Mouse (Mus musculus): Measurements from ENCODE around the gene Cryzl1. TPM values are rescaled to one million over a fixed set of nuclear protein-coding genes. Genes with fewer than 3 reads are reported as not detected.

Gene Cryzl1
- polyA plus RNA-seq, 1 experiment: 27.6 TPM

DNA sequence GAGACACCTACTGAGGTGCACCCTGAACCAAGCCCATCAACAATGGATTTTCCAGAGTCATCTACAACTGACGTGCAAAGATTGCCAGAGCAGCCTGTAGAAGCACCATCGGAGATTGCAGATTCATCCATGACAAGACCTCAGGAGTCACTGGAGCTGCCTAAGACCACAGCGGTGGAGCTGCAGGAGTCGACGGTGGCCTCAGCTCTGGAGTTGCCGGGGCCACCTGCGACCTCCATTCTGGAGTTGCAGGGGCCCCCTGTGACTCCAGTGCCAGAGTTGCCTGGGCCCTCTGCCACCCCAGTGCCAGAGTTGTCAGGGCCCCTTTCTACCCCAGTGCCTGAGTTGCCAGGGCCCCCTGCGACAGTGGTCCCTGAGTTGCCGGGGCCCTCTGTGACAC is 73.5 kb downstream of the Cryzl1 start:
- TF ChIP-seq MYOD1 (IDR thresholded peaks at IDR 0.05; ENCODE audit: control insufficient read depth in 1 of 3, insufficient read length in 2 of 3, low read depth in 2 of 3): no peak
- no peak for TF ChIP-seq MYOG (IDR thresholded peaks at IDR 0.05; ENCODE audit: control insufficient read depth in 1 of 3, insufficient read depth in 1 of 3, insufficient read length in 2 of 3, low read depth in 2 of 3)
- no peak for TF ChIP-seq E2F4 (IDR thresholded peaks at IDR 0.05; ENCODE audit: insufficient read depth)
- no peak for TF ChIP-seq REST (IDR thresholded peaks at IDR 0.05; ENCODE audit: insufficient read depth, insufficient read length)
- no peak for TF ChIP-seq SRF (IDR thresholded peaks at IDR 0.05; ENCODE audit: control insufficient read depth, insufficient read length, low read depth)
- TF ChIP-seq USF1 (IDR thresholded peaks at IDR 0.05; ENCODE audit: low read depth): no peak
- no peak for TF ChIP-seq POLR2AphosphoS2 (IDR thresholded peaks at IDR 0.05; ENCODE audit: insufficient read length, low read depth)
- TF ChIP-seq MAX (IDR thresholded peaks at IDR 0.05; ENCODE audit: low read depth): no peak
- no peak for TF ChIP-seq CEBPB (IDR thresholded peaks at IDR 0.05; ENCODE audit: insufficient read depth, poor library complexity, severe bottlenecking)
- TF ChIP-seq POLR2A (IDR thresholded peaks at IDR 0.05; ENCODE audit: insufficient read length, low read depth): no peak
- TF ChIP-seq TCF3 (IDR thresholded peaks at IDR 0.05; ENCODE audit: insufficient read length, low read depth): no peak
- no peak for TF ChIP-seq TCF12 (IDR thresholded peaks at IDR 0.05; ENCODE audit: insufficient read depth, poor library complexity, severe bottlenecking)
- Histone ChIP-seq H3K4me3 (no peak overlapping the region), H3K79me2 (ENCODE audit: control insufficient read depth, insufficient read depth) (peaks cover 98% of the 10 kb centered on the region), H3K4me2 (ENCODE audit: low read depth) (no peak overlapping the region), H3ac (ENCODE audit: control insufficient read depth, insufficient read length) (no peak overlapping the region), H3K36me3 (ENCODE audit: control insufficient read depth, insufficient read depth) (peaks cover 72% of the 10 kb centered on the region), H3K27me3 (ENCODE audit: control insufficient read depth, insufficient read depth, insufficient read length) (no peaks in the 10 kb centered on the region)

DNA sequence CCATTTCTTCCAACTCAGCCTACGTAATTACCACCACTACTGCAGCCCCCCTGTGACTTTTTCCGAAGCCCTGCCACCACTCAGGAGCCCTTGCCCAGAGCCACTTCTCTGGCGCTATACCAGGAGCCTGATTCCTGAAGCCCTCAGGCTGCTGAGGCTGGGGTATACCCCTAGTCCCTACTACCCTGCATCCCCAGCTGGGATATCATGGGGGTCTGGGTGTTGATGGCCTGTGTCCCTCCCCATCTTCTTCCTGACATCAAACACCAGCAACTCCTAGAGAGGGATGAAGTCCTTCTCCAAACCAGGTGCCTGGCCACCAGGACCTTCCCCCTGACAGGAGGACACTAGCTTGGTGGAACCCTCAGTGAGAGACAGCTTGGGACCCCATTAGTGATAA is 76.6 kb downstream of the Cryzl1 start:
- no peaks in the 10 kb centered on the region for H3K27me3 ChIP-seq (ENCODE audit: control insufficient read depth, insufficient read depth, insufficient read length)
- peaks cover 92% of the 10 kb centered on the region for H3K79me2 ChIP-seq (ENCODE audit: control insufficient read depth, insufficient read depth)
- no peak overlapping the region for H3ac ChIP-seq (ENCODE audit: control insufficient read depth, insufficient read length)
- peaks cover 43% of the 10 kb centered on the region for H3K36me3 ChIP-seq (ENCODE audit: control insufficient read depth, insufficient read depth)
- H3K4me2 ChIP-seq (ENCODE audit: low read depth): no peak overlapping the region
- H3K4me3 ChIP-seq: no peak overlapping the region
- TF ChIP-seq POLR2A (IDR thresholded peaks at IDR 0.05; ENCODE audit: insufficient read length, low read depth) (no peak), POLR2AphosphoS2 (IDR thresholded peaks at IDR 0.05; ENCODE audit: insufficient read length, low read depth) (no peak), MAX (IDR thresholded peaks at IDR 0.05; ENCODE audit: low read depth) (no peak), TCF3 (IDR thresholded peaks at IDR 0.05; ENCODE audit: insufficient read length, low read depth) (no peak), MYOD1 (IDR thresholded peaks at IDR 0.05; ENCODE audit: control insufficient read depth in 1 of 3, insufficient read length in 2 of 3, low read depth in 2 of 3) (no peak), USF1 (IDR thresholded peaks at IDR 0.05; ENCODE audit: low read depth) (no peak)

DNA sequence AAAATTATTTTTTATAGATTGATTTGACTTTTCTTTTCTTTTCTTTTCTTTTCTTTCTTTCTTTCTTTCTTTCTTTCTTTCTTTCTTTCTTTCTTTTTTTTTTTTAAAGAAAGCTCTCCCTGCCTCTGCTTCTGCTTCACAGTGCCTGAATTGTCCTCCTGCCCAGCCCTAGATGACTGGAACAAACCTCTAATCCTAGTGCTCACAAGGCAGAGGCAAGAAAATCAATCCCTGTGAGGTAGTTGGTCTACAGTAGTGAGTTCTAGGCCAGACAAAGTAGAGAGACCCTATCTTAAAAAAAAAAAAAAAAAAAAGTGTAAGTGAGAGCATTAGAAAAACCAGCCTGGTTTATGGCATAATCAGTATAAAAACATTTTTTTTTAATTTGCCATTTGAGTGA is 79.0 kb downstream of the Cryzl1 start:
- H3K4me2 ChIP-seq (ENCODE audit: low read depth): peak overlapping the region; percentile 86
- peaks cover 22% of the 10 kb centered on the region for H3K36me3 ChIP-seq (ENCODE audit: control insufficient read depth, insufficient read depth)
- H3K27me3 ChIP-seq (ENCODE audit: control insufficient read depth, insufficient read depth, insufficient read length): no peaks in the 10 kb centered on the region
- H3ac ChIP-seq (ENCODE audit: control insufficient read depth, insufficient read length): no peak overlapping the region
- peaks cover 86% of the 10 kb centered on the region for H3K79me2 ChIP-seq (ENCODE audit: control insufficient read depth, insufficient read depth)
- peak overlapping the region; percentile 95 for H3K4me3 ChIP-seq
- TF ChIP-seq REST (IDR thresholded peaks at IDR 0.05; ENCODE audit: insufficient read depth, insufficient read length) (no peak), MYOG (IDR thresholded peaks at IDR 0.05; ENCODE audit: control insufficient read depth in 1 of 3, insufficient read depth in 1 of 3, insufficient read length in 2 of 3, low read depth in 2 of 3) (no peak), POLR2A (IDR thresholded peaks at IDR 0.05; ENCODE audit: insufficient read length, low read depth) (no peak), MAX (IDR thresholded peaks at IDR 0.05; ENCODE audit: low read depth) (no peak), POLR2AphosphoS2 (IDR thresholded peaks at IDR 0.05; ENCODE audit: insufficient read length, low read depth) (no peak), USF1 (IDR thresholded peaks at IDR 0.05; ENCODE audit: low read depth) (no peak), TCF12 (IDR thresholded peaks at IDR 0.05; ENCODE audit: insufficient read depth, poor library complexity, severe bottlenecking) (no peak), SRF (IDR thresholded peaks at IDR 0.05; ENCODE audit: control insufficient read depth, insufficient read length, low read depth) (no peak), MYOD1 (IDR thresholded peaks at IDR 0.05; ENCODE audit: control insufficient read depth in 1 of 3, insufficient read length in 2 of 3, low read depth in 2 of 3) (no peak), E2F4 (IDR thresholded peaks at IDR 0.05; ENCODE audit: insufficient read depth) (no peak), TCF3 (IDR thresholded peaks at IDR 0.05; ENCODE audit: insufficient read length, low read depth) (no peak), CEBPB (IDR thresholded peaks at IDR 0.05; ENCODE audit: insufficient read depth, poor library complexity, severe bottlenecking) (no peak)

GRCm38 (mm10) chr16:91649246-91649645 is 79.5 kb downstream of the Cryzl1 start:
- H3K27me3 ChIP-seq (ENCODE audit: control insufficient read depth, insufficient read depth, insufficient read length): no peaks in the 10 kb centered on the region
- H3K36me3 ChIP-seq (ENCODE audit: control insufficient read depth, insufficient read depth): peaks cover 19% of the 10 kb centered on the region
- peak overlapping the region; percentile 86 for H3K4me2 ChIP-seq (ENCODE audit: low read depth)
- TF ChIP-seq POLR2AphosphoS2 (IDR thresholded peaks at IDR 0.05; ENCODE audit: insufficient read length, low read depth) (no peak), SRF (IDR thresholded peaks at IDR 0.05; ENCODE audit: control insufficient read depth, insufficient read length, low read depth) (no peak), TCF3 (IDR thresholded peaks at IDR 0.05; ENCODE audit: insufficient read length, low read depth) (no peak), POLR2A (IDR thresholded peaks at IDR 0.05; ENCODE audit: insufficient read length, low read depth) (no peak), MYOG (IDR thresholded peaks at IDR 0.05; ENCODE audit: control insufficient read depth in 1 of 3, insufficient read depth in 1 of 3, insufficient read length in 2 of 3, low read depth in 2 of 3) (no peak), MYOD1 (IDR thresholded peaks at IDR 0.05; ENCODE audit: control insufficient read depth in 1 of 3, insufficient read length in 2 of 3, low read depth in 2 of 3) (no peak), REST (IDR thresholded peaks at IDR 0.05; ENCODE audit: insufficient read depth, insufficient read length) (no peak), TCF12 (IDR thresholded peaks at IDR 0.05; ENCODE audit: insufficient read depth, poor library complexity, severe bottlenecking) (no peak), MAX (IDR thresholded peaks at IDR 0.05; ENCODE audit: low read depth) (no peak), E2F4 (IDR thresholded peaks at IDR 0.05; ENCODE audit: insufficient read depth) (no peak), USF1 (IDR thresholded peaks at IDR 0.05; ENCODE audit: low read depth) (no peak), CEBPB (IDR thresholded peaks at IDR 0.05; ENCODE audit: insufficient read depth, poor library complexity, severe bottlenecking) (no peak)
- H3ac ChIP-seq (ENCODE audit: control insufficient read depth, insufficient read length): no peak overlapping the region
- peaks cover 86% of the 10 kb centered on the region for H3K79me2 ChIP-seq (ENCODE audit: control insufficient read depth, insufficient read depth)
- H3K4me3 ChIP-seq: peak overlapping the region; percentile 95

DNA sequence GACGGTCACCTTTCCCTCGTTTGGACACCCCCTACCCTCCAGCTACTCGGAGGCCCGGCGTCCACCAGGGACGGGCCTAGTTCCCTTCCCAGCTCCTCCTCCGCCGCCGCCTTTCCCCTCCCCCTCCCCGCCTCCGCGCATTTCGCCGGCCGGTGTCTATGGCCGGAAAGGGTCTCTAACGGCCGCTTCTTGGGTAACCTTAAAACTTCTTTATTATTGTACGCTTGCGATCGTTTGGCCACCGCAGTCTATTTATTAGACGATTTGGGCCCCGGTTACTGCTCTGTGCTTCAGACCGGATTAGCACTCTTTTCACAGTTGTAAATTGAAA is 80.6 kb downstream of the Cryzl1 start:
- Histone ChIP-seq H3K79me2 (ENCODE audit: control insufficient read depth, insufficient read depth) (peaks cover 84% of the 10 kb centered on the region), H3K36me3 (ENCODE audit: control insufficient read depth, insufficient read depth) (peaks cover 14% of the 10 kb centered on the region), H3K27me3 (ENCODE audit: control insufficient read depth, insufficient read depth, insufficient read length) (no peaks in the 10 kb centered on the region), H3K4me3 (peak overlapping the region; percentile 95), H3K4me2 (ENCODE audit: low read depth) (peak overlapping the region; percentile 86), H3ac (ENCODE audit: control insufficient read depth, insufficient read length) (peak overlapping the region; percentile 23)
- TF ChIP-seq POLR2AphosphoS2 (IDR thresholded peaks at IDR 0.05; ENCODE audit: insufficient read length, low read depth): no peak
- peak; percentile 39 for TF ChIP-seq POLR2A (IDR thresholded peaks at IDR 0.05; ENCODE audit: insufficient read length, low read depth)
